Mouse (Mus musculus): ENCODE data around the gene Syap1.

DNA sequence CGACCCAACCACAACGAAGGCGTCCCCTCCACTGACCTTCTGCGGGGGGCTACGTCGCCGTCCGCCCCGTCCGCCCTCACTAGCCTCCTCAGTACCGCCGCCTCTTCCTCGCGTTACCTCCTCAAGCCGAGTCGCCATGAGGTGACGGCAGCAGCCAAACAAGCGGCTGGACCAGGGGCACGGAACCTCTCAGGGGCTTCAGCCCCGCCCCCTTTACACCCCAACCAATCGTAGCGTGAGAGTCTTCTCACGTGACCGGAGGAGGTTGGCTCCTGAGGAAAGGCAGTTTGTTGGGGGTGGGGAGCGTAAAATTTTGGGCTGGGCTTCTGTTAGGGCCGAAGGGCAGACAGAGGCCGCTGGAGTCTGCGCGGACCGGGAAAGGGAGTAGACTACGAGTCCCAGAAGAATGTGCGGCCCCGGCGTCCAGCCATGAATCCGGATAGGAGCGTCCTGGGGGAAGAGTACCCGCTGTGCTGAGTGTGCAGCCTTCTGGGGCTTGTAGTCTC lies 59.0 kb downstream of the Syap1 start, which contains the start of gene Txlng:
- no peak for TF ChIP-seq GATA1 (IDR thresholded peaks at IDR 0.05; ENCODE audit: low read length)
- TF ChIP-seq TAL1 (IDR thresholded peaks at IDR 0.05; ENCODE audit: low read length) = no peak

Measured in erythroblast, embryonic 14.5 days (primary cell).